Mouse (Mus musculus) ES-E14 (cell line): ENCODE data around the gene Hibadh. TPM values are rescaled to one million over a fixed set of nuclear protein-coding genes. Genes with fewer than 3 reads are reported as not detected.

ENCODE experiments used
- DNase-seq: peaks from one replicate; pipeline ENCODE4 v3.0.0-alpha.2; 2013; ENCODE audit warnings: low read depth, low spot score
- H3K27ac ChIP-seq: 2 replicates; pipeline ENCODE4 v1.5.1; 2012; ENCODE audit warnings: low read depth, mild to moderate bottlenecking, low read length, moderate library complexity, mixed read lengths; ENCODE audit not compliant: poor library complexity, insufficient read depth, severe bottlenecking
- H3K36me3 ChIP-seq: 2 replicates; pipeline ENCODE4 v1.6.1; 2012; ENCODE audit warnings: mild to moderate bottlenecking, low read length, moderate library complexity, mixed read lengths; ENCODE audit not compliant: control insufficient read depth, poor library complexity, insufficient read depth, severe bottlenecking
- H3K4me1 ChIP-seq, 2 experiments: fragments of 150-350 bp in 1 of 2; sonication (generic) in 1 of 2; 2 replicates each; pipeline ENCODE4 v1.6.1; 2012; ENCODE audit warnings: low read length in 2 of 2, mild to moderate bottlenecking in 1 of 2, mixed read lengths in 1 of 2; ENCODE audit not compliant: control insufficient read depth in 2 of 2, insufficient read depth in 2 of 2, poor library complexity in 1 of 2
- H3K4me3 ChIP-seq, 2 experiments: fragments of 150-350 bp in 1 of 2; sonication (generic) in 1 of 2; 2 replicates each; pipeline ENCODE4 v1.5.1; 2012; ENCODE audit warnings: low read length in 2 of 2, low read depth in 1 of 2, mild to moderate bottlenecking in 1 of 2, mixed read lengths in 1 of 2; ENCODE audit not compliant: insufficient read depth in 1 of 2, poor library complexity in 1 of 2, severe bottlenecking in 1 of 2
- H3K9ac ChIP-seq: 2 replicates; pipeline ENCODE4 v1.6.1; 2012; ENCODE audit warnings: low read depth, mild to moderate bottlenecking, low read length, mixed read lengths; ENCODE audit not compliant: poor library complexity, insufficient read depth, severe bottlenecking
- H3K9me3 ChIP-seq: fragments of 150-350 bp; sonication (generic); 2 replicates; pipeline ENCODE4 v1.6.1; 2012; ENCODE audit warnings: low read depth, mild to moderate bottlenecking, low read length; ENCODE audit not compliant: control insufficient read depth, insufficient read depth
- CHD2 ChIP-seq: IDR thresholded peaks from 2 replicates; pipeline ENCODE4 v1.6.1; 2014; ENCODE audit warnings: mild to moderate bottlenecking, low read depth, low read length, inconsistent platforms
- HCFC1 ChIP-seq: IDR thresholded peaks from 2 replicates; pipeline ENCODE4 v1.6.1; 2012; ENCODE audit warnings: low read length, inconsistent platforms, borderline replicate concordance; ENCODE audit not compliant: insufficient read depth
- MAFK ChIP-seq: IDR thresholded peaks from 2 replicates; pipeline ENCODE4 v1.6.1; 2014; ENCODE audit warnings: mild to moderate bottlenecking, low read depth, low read length, inconsistent platforms; ENCODE audit not compliant: insufficient read depth
- ZC3H11A ChIP-seq: IDR thresholded peaks from 2 replicates; pipeline ENCODE4 v1.6.1; 2012; ENCODE audit warnings: low read depth, mild to moderate bottlenecking, inconsistent platforms, low read length, borderline replicate concordance
- ZNF384 ChIP-seq: IDR thresholded peaks from 2 replicates; pipeline ENCODE4 v1.6.1; 2012; ENCODE audit warnings: low read depth, low read length, inconsistent platforms
- in situ Hi-C, 2 experiments: fragments of 600-800 bp; cut with MboI; formaldehyde crosslinking; loops; one replicate each; pipeline ENCODE4 v1.15.1; 2025; ENCODE audit warnings: low sequenced_read_pairs in 2 of 2, inconsistent platforms in 1 of 2; ENCODE audit not compliant: unreplicated experiment in 2 of 2
- total RNA-seq: library from RNA; depleted of rRNA; stranded (reverse); fragments of 300-350 nt; gene quantifications from 2 replicates; pipeline ENCODE4 v1.2.3, GENCODE M21; 2012

Hibadh gene
- total RNA-seq, 1 experiment, result 27.2 TPM

GRCm38 (mm10) chr6:52507171-52507570 is 133.0 kb downstream of the Hibadh start:
- no peaks in the 10 kb centered on the region for H3K36me3 ChIP-seq
- H3K9me3 ChIP-seq, result peaks cover 6% of the 10 kb centered on the region; the same call in 1 of the 2 replicates
- no peak overlapping the region for H3K27ac ChIP-seq
- in situ Hi-C loops, result no loop called here
- no peak overlapping the region for H3K9ac ChIP-seq
- no peak for TF ChIP-seq MAFK
- no peak for TF ChIP-seq HCFC1
- TF ChIP-seq CHD2, result no peak
- TF ChIP-seq ZC3H11A, result no peak
- no peak for TF ChIP-seq ZNF384
- H3K4me3 ChIP-seq, result no peak overlapping the region
- H3K4me1 ChIP-seq, result no peaks in the 10 kb centered on the region
- DNase-seq, result no peak

- TF ChIP-seq ZC3H11A (no peak), MAFK (no peak), ZNF384 (no peak), HCFC1 (no peak), CHD2 (no peak)
- Histone ChIP-seq H3K27ac (no peak overlapping the region), H3K9me3 (peaks cover 4% of the 10 kb centered on the region; the same call in 1 of the 2 replicates), H3K4me3 (no peak overlapping the region), H3K36me3 (no peaks in the 10 kb centered on the region), H3K4me1 (no peaks in the 10 kb centered on the region), H3K9ac (no peak overlapping the region)
- in situ Hi-C loops, result no loop called here
- no peak for DNase-seq
Measured at GRCm38 (mm10) chr6:52505777-52506755, 134.1 kb downstream of the Hibadh start.

- in situ Hi-C loops, result no loop called here
- peaks cover 2% of the 10 kb centered on the region; the same call in 1 of the 2 replicates for H3K9me3 ChIP-seq
- H3K27ac ChIP-seq, result no peak overlapping the region
- no peaks in the 10 kb centered on the region for H3K4me1 ChIP-seq
- no peak for TF ChIP-seq MAFK
- TF ChIP-seq CHD2, result no peak
- no peak for TF ChIP-seq ZNF384
- TF ChIP-seq ZC3H11A, result no peak
- TF ChIP-seq HCFC1, result no peak
- no peak overlapping the region for H3K9ac ChIP-seq
- no peak overlapping the region for H3K4me3 ChIP-seq
- H3K36me3 ChIP-seq, result no peaks in the 10 kb centered on the region
- DNase-seq, result no peak
Measured at GRCm38 (mm10) chr6:52504676-52505460, 135.3 kb downstream of the Hibadh start.

GRCm38 (mm10) chr6:52502986-52503385 is 137.2 kb downstream of the Hibadh start:
- no peak for DNase-seq

More at GRCm38 (mm10) chr6:52502986-52503385, 137.2 kb downstream of the Hibadh start:
- in situ Hi-C loops, result no loop called here
- Histone ChIP-seq H3K36me3 (no peaks in the 10 kb centered on the region), H3K9me3 (no peaks in the 10 kb centered on the region), H3K4me1 (no peaks in the 10 kb centered on the region), H3K4me3 (no peak overlapping the region), H3K27ac (no peak overlapping the region), H3K9ac (no peak overlapping the region)
- TF ChIP-seq ZNF384 (no peak), MAFK (no peak), HCFC1 (no peak), ZC3H11A (no peak), CHD2 (no peak)
